Mouse (Mus musculus): ENCODE results near the gene Zc3h4.

- no peak for TF ChIP-seq MAX (IDR thresholded peaks at IDR 0.05)
- TF ChIP-seq CTCF (IDR thresholded peaks at IDR 0.05; ENCODE audit: control insufficient read depth, insufficient read depth, insufficient read length) = no peak
Observed at GRCm38 (mm10) chr7:16400689-16401611, at the start of gene Zc3h4.
